In the genomic region with DNA sequence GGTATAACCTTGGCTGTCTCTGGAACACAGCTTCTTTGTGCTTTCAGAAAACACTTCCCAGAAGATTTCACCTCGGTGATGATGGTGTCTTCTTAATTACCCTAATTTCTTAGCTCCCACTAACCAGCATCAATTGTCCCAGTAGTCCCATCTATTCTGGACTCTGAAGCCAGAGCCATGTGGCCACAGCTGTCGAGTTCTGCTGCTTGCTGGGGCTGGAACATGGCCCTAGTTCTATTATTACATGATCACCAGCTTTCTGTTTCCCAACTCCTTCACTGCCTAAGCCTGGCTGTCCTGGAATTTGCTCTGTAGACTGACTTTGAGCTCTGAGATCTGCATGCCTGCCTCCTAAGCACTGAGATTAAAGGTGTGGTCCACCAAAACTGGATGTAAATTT, we compare ENCODE assay signal across 23 mouse cellular contexts.
"Had no signal": no experiment of that assay in that cellular context is flagged by ENCODE, and none has a peak within 500 bp of the region (broad histone marks: within the 10 kb centered on the region; RNA-seq: fewer than 3 reads in every experiment).

No protein-coding gene starts in this region.

- H3K4me1 ChIP-seq: hindbrain, embryonic 10.5 days; hindbrain, embryonic 12.5 days; hindbrain, embryonic 15.5 days; kidney, embryonic 15.5 days; limb, embryonic 13.5 days; limb, embryonic 15.5 days; liver, embryonic 12.5 days had no signal

- DNase-seq: gastrocnemius, adult 2 months; gastrocnemius, postnatal 10 days; gastrocnemius, postnatal 25 days; kidney, adult 11 months; kidney, adult 2 months; kidney, adult 9 months; kidney, postnatal 14 days; kidney, postnatal 36 days; layer of hippocampus, adult 9-11 months; layer of hippocampus, postnatal 36 days; left cerebral cortex, postnatal 4 days had no signal

- H3K4me3 ChIP-seq: gastrocnemius, adult 2 months; hindbrain, embryonic 10.5 days; hindbrain, embryonic 12.5 days; hindbrain, embryonic 15.5 days; kidney, embryonic 15.5 days; limb, embryonic 13.5 days; limb, embryonic 15.5 days; liver, embryonic 12.5 days had no signal

- ATAC-seq: forebrain, embryonic 16.5 days; hindbrain, postnatal 0 days; intestine, embryonic 16.5 days; liver, embryonic 12.5 days had no signal

- H3K27me3 ChIP-seq: hindbrain, embryonic 12.5 days; hindbrain, embryonic 15.5 days; kidney, embryonic 15.5 days; limb, embryonic 13.5 days; limb, embryonic 15.5 days; liver, embryonic 12.5 days had no signal

- H3K9ac ChIP-seq: hindbrain, embryonic 12.5 days; hindbrain, embryonic 15.5 days; kidney, embryonic 15.5 days; limb, embryonic 13.5 days; limb, embryonic 15.5 days; liver, embryonic 12.5 days; liver, embryonic 14.5 days had no signal

- H3K36me3 ChIP-seq: hindbrain, embryonic 10.5 days; hindbrain, embryonic 12.5 days; hindbrain, embryonic 15.5 days; kidney, embryonic 15.5 days; limb, embryonic 13.5 days; limb, embryonic 15.5 days; liver, embryonic 12.5 days had no signal

- H3K4me2 ChIP-seq: hindbrain, embryonic 12.5 days; hindbrain, embryonic 15.5 days; kidney, embryonic 15.5 days; limb, embryonic 13.5 days; limb, embryonic 15.5 days; liver, embryonic 12.5 days had no signal

- H3K9me3 ChIP-seq: hindbrain, embryonic 10.5 days; hindbrain, embryonic 12.5 days; hindbrain, embryonic 15.5 days; kidney, embryonic 15.5 days; limb, embryonic 13.5 days; limb, embryonic 15.5 days; liver, embryonic 12.5 days had no signal

- H3K27ac ChIP-seq: gastrocnemius, adult 2 months; hindbrain, embryonic 10.5 days; hindbrain, embryonic 12.5 days; hindbrain, embryonic 15.5 days; hindbrain, postnatal 0 days; kidney, embryonic 15.5 days; kidney, postnatal 0 days; limb, embryonic 13.5 days; limb, embryonic 15.5 days; liver, embryonic 12.5 days; liver, embryonic 14.5 days had no signal
